Mouse (Mus musculus): ENCODE measurements around the gene Rgs14. TPM values are rescaled to one million over a fixed set of nuclear protein-coding genes. Genes with fewer than 3 reads are reported as not detected.

Gene Rgs14
- polyA plus RNA-seq, 1 experiment from 2014 or later = 0.64 TPM

Other genes starting within 250 kb of the Rgs14 start
- not detected in 2 replicates for gene Gm17617, start 236.2 kb upstream of the Rgs14 start, polyA plus RNA-seq (2016; fragmentation: Nextera tagmentation; extraction: Ambion mirVana)
- 0.15 and 0.20 TPM in 2 replicates for gene Fgfr4, start 217.1 kb upstream of the Rgs14 start, polyA plus RNA-seq (2016; fragmentation: Nextera tagmentation; extraction: Ambion mirVana)
- gene Nsd1, start 159.9 kb upstream of the Rgs14 start, polyA plus RNA-seq (2016; fragmentation: Nextera tagmentation; extraction: Ambion mirVana) = 83.4 and 83.6 TPM in 2 replicates
- gene Prelid1, start 49.2 kb upstream of the Rgs14 start, polyA plus RNA-seq (2016; fragmentation: Nextera tagmentation; extraction: Ambion mirVana) = 316 and 328 TPM in 2 replicates
- 96.9 and 97.7 TPM in 2 replicates for gene Rab24, start 47.8 kb upstream of the Rgs14 start, polyA plus RNA-seq (2016; fragmentation: Nextera tagmentation; extraction: Ambion mirVana)
- gene Mxd3, start 39.9 kb upstream of the Rgs14 start, polyA plus RNA-seq (2016; fragmentation: Nextera tagmentation; extraction: Ambion mirVana) = 35.5 and 39.1 TPM in 2 replicates
- gene Lman2, start 6.9 kb upstream of the Rgs14 start, polyA plus RNA-seq (2016; fragmentation: Nextera tagmentation; extraction: Ambion mirVana) = 82.7 TPM in 2 replicates
- not detected in 2 replicates for gene Slc34a1, start 28.5 kb downstream of the Rgs14 start, polyA plus RNA-seq (2016; fragmentation: Nextera tagmentation; extraction: Ambion mirVana)
- gene Pfn3, start 45.5 kb downstream of the Rgs14 start, polyA plus RNA-seq (2016; fragmentation: Nextera tagmentation; extraction: Ambion mirVana) = not detected in 2 replicates
- not detected in 2 replicates for gene F12, start 57.1 kb downstream of the Rgs14 start, polyA plus RNA-seq (2016; fragmentation: Nextera tagmentation; extraction: Ambion mirVana)
- 54.2 and 58.1 TPM in 2 replicates for gene Grk6, start 75.3 kb downstream of the Rgs14 start, polyA plus RNA-seq (2016; fragmentation: Nextera tagmentation; extraction: Ambion mirVana)
- 1.7 and 2.7 TPM in 2 replicates for gene Prr7, start 94.5 kb downstream of the Rgs14 start, polyA plus RNA-seq (2016; fragmentation: Nextera tagmentation; extraction: Ambion mirVana)
- 591 and 654 TPM in 2 replicates for gene Dbn1, start 118.4 kb downstream of the Rgs14 start, polyA plus RNA-seq (2016; fragmentation: Nextera tagmentation; extraction: Ambion mirVana)
- gene Pdlim7, start 143.9 kb downstream of the Rgs14 start, polyA plus RNA-seq (2016; fragmentation: Nextera tagmentation; extraction: Ambion mirVana) = 139 and 147 TPM in 2 replicates
- 3.3 and 3.7 TPM in 2 replicates for gene Dok3, start 159.6 kb downstream of the Rgs14 start, polyA plus RNA-seq (2016; fragmentation: Nextera tagmentation; extraction: Ambion mirVana)
- gene Ddx41, start 166.9 kb downstream of the Rgs14 start, polyA plus RNA-seq (2016; fragmentation: Nextera tagmentation; extraction: Ambion mirVana) = 69.9 and 73.3 TPM in 2 replicates
- 61.6 and 64.7 TPM in 2 replicates for gene Fam193b, start 201.4 kb downstream of the Rgs14 start, polyA plus RNA-seq (2016; fragmentation: Nextera tagmentation; extraction: Ambion mirVana)
- gene Tmed9, start 204.0 kb downstream of the Rgs14 start, polyA plus RNA-seq (2016; fragmentation: Nextera tagmentation; extraction: Ambion mirVana) = 115 and 118 TPM in 2 replicates
- 31.4 and 31.7 TPM in 2 replicates for gene B4galt7, start 230.2 kb downstream of the Rgs14 start, polyA plus RNA-seq (2016; fragmentation: Nextera tagmentation; extraction: Ambion mirVana)